Mouse (Mus musculus) c-Kit-negative CD71-positive TER-119-positive erythroid progenitor cells, embryonic 14.5 days (primary cell): ENCODE measurements around the gene Mfsd6.

Source experiments
- DNase-seq: peaks from one replicate; pipeline ENCODE4 v3.0.0-alpha.2; 2013; ENCODE audit warnings: low read depth, low spot score

Mfsd6 gene

DNA sequence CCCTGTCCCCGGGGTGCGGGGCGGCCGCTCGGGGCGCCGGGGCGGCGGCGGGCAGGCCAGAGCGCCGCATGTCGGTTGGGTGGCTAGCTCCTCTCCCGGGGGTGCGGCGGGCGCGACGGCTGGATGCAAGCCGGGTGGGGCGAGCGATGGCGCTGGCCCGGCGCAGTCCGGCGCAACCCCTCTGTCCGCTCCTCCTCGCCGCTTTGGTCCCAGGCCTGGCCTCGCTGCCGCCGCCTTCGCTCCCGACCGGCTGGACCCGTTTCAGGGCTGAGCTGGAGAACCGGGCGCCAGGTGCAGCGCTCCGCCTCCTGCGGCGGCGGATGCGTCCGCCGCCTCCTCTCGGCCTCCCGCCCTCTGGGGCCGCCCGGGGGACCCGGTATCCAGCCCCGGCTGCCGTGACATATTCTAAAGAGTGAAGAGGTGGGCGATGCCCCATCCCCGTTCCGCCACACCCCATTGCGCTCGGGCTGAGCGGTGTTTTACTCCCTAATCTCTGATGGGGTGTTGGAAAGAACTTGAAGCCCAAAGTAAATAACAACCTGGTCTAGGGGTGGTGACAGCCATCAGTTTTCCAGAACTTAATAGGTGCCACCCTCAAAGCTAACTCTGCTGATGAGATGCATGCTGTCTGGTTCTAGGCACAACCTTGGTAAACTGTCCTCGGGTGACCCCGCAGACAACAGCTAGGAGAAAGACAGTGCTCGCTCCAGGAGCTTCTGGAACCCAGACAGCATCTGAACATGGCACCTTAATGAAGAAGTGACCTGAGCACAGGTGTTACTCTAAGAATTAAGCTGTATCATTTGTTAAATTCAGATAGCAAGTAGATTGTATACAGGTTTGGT, at the start of gene Mfsd6:
Gene Mfsd6, minus strand, starts transcription at position 407 of the 845 bp plus-strand sequence.
- no peak for DNase-seq

DNA sequence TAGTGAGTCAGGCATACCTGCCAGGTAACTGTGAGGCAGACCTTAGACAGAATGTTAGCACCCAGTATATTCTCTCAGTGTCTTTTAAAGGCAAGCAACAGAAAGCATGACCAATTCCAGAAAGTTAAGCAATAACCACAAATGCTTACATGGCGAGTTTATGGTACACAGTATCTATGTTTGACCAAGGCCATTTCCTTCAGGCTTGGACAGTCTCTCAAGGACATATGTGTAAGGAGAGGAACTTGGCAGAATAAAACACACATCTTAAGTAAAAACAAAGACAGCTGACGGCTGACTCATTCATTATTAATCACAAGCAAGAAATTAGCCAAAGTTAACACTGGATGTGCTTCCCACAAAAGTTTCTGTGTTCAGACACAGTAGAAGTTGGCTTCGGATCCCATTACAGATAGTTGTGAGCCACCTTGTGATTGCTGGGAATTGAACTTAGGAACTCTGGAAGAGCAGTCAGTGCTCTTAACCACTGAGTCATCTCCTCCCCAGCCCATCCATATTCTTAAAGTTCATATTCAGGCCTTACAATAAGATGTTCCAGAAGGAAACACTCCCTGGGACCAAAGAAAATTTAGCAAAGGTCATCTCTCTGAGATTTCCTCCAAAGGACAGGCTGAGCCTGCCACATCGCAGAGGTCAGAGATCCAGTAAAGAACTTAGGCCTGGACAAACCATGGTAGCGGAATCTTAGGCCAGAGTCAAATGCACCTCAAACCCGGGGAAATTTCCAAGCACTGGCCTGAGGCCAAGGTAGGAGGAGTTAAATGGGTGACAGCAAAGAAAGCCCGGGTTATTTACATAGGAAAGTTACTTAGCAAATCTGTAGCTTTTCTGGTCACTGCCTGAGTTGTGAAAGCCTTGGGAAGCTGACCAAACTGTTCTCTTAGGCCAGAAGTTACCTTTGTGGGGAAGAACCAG, 38.2 kb upstream of the Mfsd6 start:
- DNase-seq: no peak

DNA sequence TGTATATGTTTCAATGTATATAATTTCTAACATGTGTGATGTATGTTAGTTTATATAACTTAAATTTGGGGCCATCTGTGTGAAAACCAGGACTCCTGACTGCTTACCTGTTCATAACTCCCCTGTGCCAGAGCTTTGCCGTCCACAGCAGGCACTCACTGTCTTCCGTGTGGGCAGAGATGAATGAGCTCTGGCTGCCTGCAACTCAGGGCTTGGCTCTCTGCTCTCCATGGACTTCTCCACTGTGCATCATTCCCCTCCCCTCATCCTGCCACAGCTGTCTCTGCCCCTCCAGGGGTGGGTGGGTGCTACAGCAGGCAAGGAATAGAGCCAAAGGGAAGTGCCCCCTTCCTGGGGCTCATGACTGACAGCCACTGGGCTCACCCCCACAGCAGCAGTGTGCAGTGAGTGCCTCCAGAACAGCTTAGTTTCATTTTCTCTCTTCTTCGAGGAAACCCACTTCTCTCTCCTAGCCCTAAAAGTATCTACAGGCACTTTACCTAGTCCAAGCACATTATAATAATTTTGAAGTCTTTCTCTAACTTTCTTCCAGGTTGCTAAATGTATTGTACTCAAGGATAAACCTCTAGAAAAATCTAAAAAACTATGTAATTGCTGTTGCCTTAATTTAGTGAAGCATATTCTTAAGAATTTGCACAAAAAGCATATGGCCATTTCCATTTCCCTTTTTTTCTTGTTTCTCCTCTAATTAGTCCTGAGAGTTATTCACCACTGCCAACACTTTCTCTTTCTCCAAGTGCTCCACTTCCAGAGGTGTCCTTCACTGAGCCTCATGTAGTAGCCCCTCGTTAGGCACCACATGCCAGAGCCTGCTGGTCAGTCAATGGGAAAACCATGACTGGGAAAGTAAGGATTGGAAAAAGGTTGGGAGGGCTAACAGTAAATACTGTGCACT, 36.9 kb upstream of the Mfsd6 start:
- no peak for DNase-seq

DNA sequence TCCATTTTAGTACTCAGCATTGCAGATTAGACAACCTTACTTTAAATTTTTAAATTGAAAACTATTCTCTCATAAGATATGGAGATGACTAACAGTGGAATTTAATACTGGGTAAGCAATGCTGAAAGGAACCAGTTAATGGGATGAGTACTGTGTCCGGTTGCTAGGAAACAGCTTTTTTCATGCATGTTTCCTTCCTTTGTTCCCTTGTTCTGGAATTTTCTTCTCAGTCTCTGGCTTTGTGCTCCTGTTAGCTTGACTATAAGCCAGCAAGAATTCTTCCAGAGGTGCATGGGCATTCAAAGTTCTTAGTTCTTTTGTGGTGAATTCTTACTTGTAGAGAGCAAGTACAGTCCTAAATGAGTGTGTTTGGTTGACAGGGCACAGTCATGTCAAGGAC, 30.9 kb upstream of the Mfsd6 start:
- DNase-seq: no peak

DNA sequence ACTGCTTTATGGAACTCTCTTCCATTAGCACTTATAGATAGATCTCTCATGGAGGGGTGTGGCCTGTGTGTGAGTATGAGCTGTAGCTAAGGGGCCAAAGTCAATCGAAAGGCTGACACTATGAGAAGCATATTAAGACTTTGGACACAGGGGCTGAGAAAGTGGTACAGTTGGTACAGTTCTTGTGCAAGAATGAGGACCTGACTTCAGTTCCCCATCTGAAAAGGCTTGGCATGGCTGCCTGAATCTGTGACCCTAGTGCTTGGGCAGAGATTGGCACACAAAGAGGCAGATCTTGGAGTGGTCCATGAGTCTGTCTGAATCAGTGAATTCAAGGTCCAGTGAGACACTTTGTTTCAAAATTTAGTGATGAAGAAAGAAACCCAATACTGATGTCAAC, 27.1 kb upstream of the Mfsd6 start:
- DNase-seq: no peak

DNA sequence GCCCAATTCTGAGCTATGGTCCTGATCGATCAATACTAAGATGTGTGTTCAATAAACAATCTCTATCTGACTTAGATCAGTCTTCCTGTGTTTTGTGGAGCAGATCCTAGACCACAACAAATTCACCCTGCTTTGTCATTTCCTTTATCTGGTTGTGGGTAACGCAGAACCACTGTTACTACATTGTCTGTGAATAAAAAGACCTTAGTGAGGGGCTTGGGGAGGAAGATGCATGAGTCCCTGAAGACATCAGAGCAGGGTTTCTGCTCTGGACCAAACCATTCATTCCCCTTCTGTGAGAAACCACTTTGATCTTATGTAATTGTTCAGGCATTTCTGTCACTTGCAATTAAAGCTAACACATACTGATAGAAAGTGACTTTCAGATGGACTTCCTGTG, 26.6 kb upstream of the Mfsd6 start:
- DNase-seq: no peak

DNA sequence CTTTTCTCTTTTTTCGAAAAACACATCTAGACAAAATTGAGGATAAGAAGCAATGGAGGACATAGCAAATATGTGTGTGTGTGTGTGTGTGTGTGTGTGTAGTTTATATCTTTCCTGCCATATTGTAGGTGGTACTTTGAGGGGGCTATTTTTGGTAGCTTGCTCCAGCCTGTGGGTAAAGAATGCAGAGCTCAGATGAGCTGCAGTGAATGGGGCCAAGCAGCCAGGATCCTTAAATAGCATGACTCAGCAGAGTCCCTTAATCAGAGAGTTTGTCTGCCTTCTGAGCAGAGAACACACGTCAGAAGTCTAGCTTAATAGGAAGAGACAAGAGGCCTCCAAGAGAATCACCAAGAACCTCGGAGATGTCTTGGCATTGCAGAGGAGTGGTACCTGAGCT, 25.4 kb upstream of the Mfsd6 start:
- DNase-seq: no peak

DNA sequence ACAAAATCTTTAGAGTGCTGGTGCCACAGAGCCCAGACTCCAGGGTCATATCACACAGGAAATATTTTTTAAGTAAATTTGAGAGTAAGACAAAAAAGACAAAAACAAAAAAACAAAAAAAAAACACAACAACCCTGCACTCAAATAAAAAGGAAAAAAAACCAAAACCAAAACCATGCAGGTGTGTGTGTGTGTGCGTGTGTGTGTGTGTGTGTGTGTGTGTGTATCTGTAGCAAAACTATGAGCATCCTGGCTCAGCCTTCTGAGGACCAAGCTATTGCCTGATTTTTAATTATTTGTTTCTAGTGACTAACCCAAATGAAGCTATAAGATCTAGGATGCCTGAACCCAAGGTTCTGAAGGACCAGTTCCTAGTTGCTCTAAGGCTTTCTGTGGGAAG, 24.4 kb upstream of the Mfsd6 start:
- no peak for DNase-seq

- DNase-seq: no peak
These were observed 22.7 kb upstream of the Mfsd6 start for GRCm38 (mm10) chr1:52749978-52750377.

- DNase-seq: peak; percentile 13
These were observed 21.0 kb upstream of the Mfsd6 start for GRCm38 (mm10) chr1:52748260-52748659.

- no peak for DNase-seq
These were observed 15.3 kb upstream of the Mfsd6 start for GRCm38 (mm10) chr1:52742567-52742966.

GRCm38 (mm10) chr1:52734208-52734607, 6.9 kb upstream of the Mfsd6 start:
- no peak for DNase-seq

DNA sequence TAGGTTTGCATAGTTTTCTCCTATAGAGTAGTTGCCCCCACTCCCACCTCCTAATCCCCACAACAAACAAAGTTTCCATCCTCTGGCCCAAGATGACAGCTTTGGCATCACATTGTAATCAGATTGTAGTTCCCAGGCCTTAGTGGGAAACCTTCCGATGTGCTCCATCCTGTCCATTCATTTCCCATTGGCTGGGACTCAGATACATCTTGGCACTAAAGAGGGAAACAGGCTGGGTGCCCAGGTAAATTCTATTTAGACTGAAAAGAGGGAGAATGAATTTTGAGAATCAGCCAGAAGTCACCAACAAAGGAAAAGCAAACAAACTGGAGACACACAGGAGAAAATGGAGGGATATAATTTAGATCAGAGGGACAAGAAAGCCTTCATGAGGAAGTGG, 3.0 kb upstream of the Mfsd6 start:
- no peak for DNase-seq

DNA sequence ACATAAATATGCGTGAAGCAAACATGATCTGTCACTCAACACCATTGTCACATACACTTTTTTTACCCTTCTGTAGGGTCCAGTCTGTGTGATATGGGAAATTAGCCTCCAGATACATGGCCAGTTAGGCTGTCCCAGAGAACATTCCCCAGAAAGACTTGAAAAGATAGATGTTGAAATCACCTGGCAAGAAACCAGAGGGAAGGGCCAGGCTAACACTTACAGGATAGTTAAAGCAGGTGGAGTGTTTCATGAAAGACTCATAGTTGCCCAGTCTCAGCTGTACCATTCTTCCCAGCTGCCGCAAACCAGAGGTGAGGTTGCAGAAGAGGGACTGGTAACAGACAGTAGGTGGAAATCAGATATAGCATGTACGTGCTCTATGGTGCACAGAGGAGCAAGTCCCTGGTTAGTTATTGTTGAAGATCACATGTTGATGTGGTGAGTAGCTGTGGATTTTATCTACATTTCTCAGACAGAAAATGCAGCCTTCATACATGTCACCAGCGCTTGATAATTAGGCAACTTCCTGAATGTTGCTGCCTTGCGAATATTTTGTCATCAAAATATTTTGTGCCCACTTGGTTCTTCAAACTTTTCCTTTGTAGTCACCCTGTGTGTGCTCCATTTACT, 1.7 kb upstream of the Mfsd6 start:
- no peak for DNase-seq

DNA sequence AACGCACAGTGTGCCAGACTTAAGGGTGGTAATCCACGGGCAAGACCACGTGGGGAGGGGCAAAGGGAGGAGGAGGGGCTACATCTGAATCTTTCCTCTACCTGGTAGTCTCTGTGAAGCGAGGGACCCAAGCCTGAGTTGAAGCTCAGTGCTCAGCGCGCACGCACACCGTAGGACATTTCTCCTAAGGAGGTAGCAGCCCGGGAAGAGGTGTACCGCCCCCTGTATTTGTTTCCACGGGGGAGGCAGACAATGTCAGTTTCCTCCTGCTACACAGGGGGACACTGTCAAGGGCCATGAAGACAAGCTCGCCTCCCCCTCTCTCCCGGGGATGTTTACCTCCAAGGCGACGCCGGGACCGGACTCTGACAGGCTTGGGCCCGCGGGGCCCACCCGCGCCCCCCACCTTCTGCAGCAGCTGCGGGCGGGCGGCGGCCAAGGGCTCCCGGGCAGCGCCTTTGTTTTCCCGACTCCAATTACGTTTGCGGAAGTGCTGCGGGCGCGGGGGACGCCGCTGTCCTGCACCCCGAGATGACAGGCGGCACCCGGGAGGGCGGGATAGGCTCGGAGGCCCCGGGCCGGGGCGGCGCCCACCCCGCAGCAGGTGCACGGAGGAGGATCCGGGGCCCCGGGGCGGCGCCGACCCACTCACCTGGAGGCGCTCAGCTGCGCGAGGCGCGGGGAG, 749 bp downstream of the Mfsd6 start:
- DNase-seq: no peak

GRCm38 (mm10) chr1:52722586-52722985, 4.7 kb downstream of the Mfsd6 start:
- DNase-seq: no peak

DNA sequence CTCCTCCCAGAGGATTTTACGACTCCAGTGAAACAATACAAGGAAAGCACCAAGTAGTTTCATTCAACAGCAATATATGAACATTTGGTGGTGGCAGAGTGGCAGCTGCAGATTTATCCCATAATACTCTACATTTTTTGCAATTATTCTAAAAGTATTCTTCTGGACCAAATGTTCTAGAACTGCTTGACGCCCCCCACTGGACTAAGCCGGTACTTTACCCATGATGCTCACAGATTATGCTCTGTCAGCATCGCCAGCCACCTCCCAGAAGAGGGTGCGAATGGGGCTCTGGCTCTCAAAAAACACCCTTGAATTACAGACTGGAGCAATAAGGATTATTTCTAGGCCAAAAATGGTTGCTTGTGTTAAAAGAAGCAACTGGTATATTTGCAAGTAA, 8.2 kb downstream of the Mfsd6 start:
- DNase-seq: no peak

- DNase-seq: no peak
These were observed 9.1 kb downstream of the Mfsd6 start for GRCm38 (mm10) chr1:52718068-52718748.

GRCm38 (mm10) chr1:52714451-52714850, 12.8 kb downstream of the Mfsd6 start:
- DNase-seq: no peak

- DNase-seq: no peak
These were observed 13.2 kb downstream of the Mfsd6 start for GRCm38 (mm10) chr1:52714021-52714420.
